Mouse (Mus musculus): Measurements from ENCODE around the gene Ubl3. TPM values are rescaled to one million over a fixed set of nuclear protein-coding genes. Genes with fewer than 3 reads are reported as not detected.

Gene Ubl3
- polyA plus RNA-seq, 1 experiment = 185 TPM

DNA sequence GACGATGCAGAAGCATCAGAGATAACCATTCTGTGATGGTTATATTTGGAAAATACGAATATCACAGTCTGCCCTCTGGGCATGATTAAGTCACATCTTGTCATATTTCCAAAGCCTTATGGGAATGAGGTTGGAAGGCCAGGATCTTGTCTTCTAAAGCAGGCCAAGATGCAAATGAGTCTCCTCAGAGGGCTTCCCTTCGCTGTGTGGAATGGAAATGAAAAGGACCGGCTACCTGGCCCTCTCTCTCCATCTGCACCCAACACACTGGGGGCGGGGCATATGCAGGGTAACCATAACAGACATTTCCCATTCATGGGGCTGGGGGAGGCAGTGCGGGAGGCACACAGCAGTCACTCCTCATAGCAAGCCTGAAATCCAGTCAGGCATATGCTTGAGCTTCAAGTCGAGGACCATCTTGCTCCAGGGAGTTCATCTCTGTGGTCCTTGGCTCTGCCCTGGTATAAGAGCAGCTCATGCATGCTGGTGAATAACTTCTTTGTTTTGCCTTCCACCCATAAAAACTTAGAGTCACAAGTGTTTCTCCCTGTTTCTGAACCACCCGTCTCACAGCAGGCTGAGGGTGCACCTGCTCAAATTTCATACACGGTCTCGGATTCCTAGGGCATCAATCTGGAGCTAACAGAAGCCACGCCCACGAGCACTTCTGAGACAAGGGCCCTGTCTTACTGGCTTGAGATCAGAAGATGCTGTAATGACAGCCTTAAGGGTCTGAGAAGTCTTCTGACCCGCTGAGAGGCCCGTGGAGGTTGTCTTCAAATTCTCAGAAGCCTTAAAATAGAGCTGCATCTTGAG is 83.8 kb downstream of the Ubl3 start:
- no peak for TF ChIP-seq CTCF (IDR thresholded peaks at IDR 0.05; ENCODE audit: low read depth, low read length)
- TF ChIP-seq POLR2A (IDR thresholded peaks at IDR 0.05; ENCODE audit: borderline replicate concordance, low read depth, low read length) = no peak
- H3K27ac ChIP-seq (ENCODE audit: insufficient read depth, low read depth, low read length) = no peak overlapping the region
- H3K4me1 ChIP-seq (ENCODE audit: control insufficient read depth, insufficient read depth, low read length) = peaks cover 11% of the 10 kb centered on the region

DNA sequence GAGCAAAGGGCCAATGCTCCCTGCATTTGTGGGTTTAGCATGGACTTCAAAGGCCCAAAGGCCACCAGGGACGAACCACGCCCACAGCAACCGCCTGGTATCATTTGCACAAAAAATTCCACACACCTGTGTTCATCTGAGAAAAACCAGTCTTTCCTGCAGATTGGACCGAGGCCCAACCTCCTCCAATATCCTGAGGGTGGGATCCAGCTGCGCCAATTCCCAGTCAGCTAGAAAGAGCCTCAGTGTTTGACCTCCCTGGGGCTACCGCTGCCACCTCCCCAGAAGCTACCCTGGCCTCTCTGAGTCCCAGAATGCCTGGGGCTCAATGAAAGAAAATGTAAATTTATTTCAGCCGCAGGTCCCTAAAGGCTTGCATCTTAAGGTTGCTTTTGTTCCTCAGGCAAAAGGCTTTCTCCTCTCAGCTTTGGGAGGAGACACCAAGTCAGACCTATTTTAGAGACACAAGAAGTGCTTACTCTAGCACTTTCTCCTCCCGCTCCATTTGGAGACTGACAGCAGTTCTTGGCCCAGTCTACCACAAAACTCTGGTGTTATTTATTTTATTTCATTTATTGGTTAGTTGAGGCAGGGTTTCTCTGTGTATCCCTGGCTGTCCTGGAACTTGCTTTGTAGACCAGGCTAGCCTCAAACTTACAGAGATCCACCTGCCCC is 85.5 kb downstream of the Ubl3 start:
- no peak for TF ChIP-seq POLR2A (IDR thresholded peaks at IDR 0.05; ENCODE audit: borderline replicate concordance, low read depth, low read length)
- no peak for TF ChIP-seq CTCF (IDR thresholded peaks at IDR 0.05; ENCODE audit: low read depth, low read length)
- Histone ChIP-seq H3K4me3 (ENCODE audit: insufficient read depth, low read length) (no peak overlapping the region), H3K27ac (ENCODE audit: insufficient read depth, low read depth, low read length) (no peak overlapping the region), H3K4me1 (ENCODE audit: control insufficient read depth, insufficient read depth, low read length) (peaks cover 11% of the 10 kb centered on the region)

More for the DNA sequence above, 83.8 kb downstream of the Ubl3 start:
- no peak overlapping the region for H3K4me3 ChIP-seq (ENCODE audit: insufficient read depth, low read length)

GRCm38 (mm10) chr5:148466116-148466515 is 86.5 kb downstream of the Ubl3 start:
- peaks cover 11% of the 10 kb centered on the region for H3K4me1 ChIP-seq (ENCODE audit: control insufficient read depth, insufficient read depth, low read length)

DNA sequence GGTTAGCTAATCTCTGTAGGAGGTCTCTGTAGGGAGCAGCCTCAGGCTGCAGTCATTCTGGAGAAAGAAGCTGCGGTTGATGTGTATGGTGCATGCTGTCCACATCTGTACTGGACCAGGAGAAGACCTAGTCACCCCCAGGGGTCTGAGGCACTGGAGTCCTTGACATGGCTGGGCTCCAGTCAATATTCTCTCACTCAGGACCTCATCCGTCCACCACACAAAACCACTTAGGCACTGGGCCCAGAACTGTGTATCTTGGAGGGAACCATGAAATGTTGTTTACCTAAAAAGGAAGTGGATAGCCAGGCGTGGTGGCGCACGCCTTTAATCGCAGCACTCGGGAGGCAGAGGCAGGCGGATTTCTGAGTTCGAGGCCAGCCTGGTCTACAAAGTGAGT is 87.5 kb downstream of the Ubl3 start:
- Histone ChIP-seq H3K4me1 (ENCODE audit: control insufficient read depth, insufficient read depth, low read length) (peaks cover 11% of the 10 kb centered on the region), H3K4me3 (ENCODE audit: insufficient read depth, low read length) (no peak overlapping the region), H3K27ac (ENCODE audit: insufficient read depth, low read depth, low read length) (no peak overlapping the region)
- TF ChIP-seq CTCF (IDR thresholded peaks at IDR 0.05; ENCODE audit: low read depth, low read length) = no peak
- TF ChIP-seq POLR2A (IDR thresholded peaks at IDR 0.05; ENCODE audit: borderline replicate concordance, low read depth, low read length) = no peak

More at GRCm38 (mm10) chr5:148466116-148466515, 86.5 kb downstream of the Ubl3 start:
- H3K27ac ChIP-seq (ENCODE audit: insufficient read depth, low read depth, low read length) = no peak overlapping the region
- TF ChIP-seq POLR2A (IDR thresholded peaks at IDR 0.05; ENCODE audit: borderline replicate concordance, low read depth, low read length) (no peak), CTCF (IDR thresholded peaks at IDR 0.05; ENCODE audit: low read depth, low read length) (no peak)
- no peak overlapping the region for H3K4me3 ChIP-seq (ENCODE audit: insufficient read depth, low read length)

DNA sequence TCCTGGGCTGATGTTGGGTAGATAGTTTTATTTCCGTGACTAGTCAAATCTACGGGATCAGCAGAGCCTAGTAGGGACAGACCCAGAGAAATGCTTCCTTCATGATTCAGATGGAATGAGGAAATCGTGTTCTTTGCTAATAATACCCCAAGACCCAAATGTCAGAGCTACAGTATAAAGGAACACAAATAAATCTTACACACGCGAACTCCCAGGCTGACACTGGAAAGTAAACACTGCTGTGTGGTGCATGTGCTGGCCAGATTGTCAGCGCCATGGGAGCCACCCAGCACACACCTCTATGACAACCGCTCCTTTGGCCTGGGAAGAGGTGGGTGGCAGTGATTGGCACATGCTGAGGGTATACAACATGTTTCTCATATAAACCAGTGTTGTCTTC is 88.1 kb downstream of the Ubl3 start:
- peaks cover 11% of the 10 kb centered on the region for H3K4me1 ChIP-seq (ENCODE audit: control insufficient read depth, insufficient read depth, low read length)
- H3K27ac ChIP-seq (ENCODE audit: insufficient read depth, low read depth, low read length) = no peak overlapping the region
- no peak for TF ChIP-seq CTCF (IDR thresholded peaks at IDR 0.05; ENCODE audit: low read depth, low read length)
- TF ChIP-seq POLR2A (IDR thresholded peaks at IDR 0.05; ENCODE audit: borderline replicate concordance, low read depth, low read length) = no peak
- H3K4me3 ChIP-seq (ENCODE audit: insufficient read depth, low read length) = no peak overlapping the region

- Histone ChIP-seq H3K4me3 (ENCODE audit: insufficient read depth, low read length) (no peak overlapping the region), H3K4me1 (ENCODE audit: control insufficient read depth, insufficient read depth, low read length) (peaks cover 11% of the 10 kb centered on the region), H3K27ac (ENCODE audit: insufficient read depth, low read depth, low read length) (no peak overlapping the region)
- no peak for TF ChIP-seq POLR2A (IDR thresholded peaks at IDR 0.05; ENCODE audit: borderline replicate concordance, low read depth, low read length)
- TF ChIP-seq CTCF (IDR thresholded peaks at IDR 0.05; ENCODE audit: low read depth, low read length) = no peak
Measured at GRCm38 (mm10) chr5:148463783-148464294, 88.8 kb downstream of the Ubl3 start.

Other genes starting within 250 kb of the Ubl3 start
- 3.7 and 3.9 TPM in 2 replicates for gene Slc7a1, start 152.9 kb downstream of the Ubl3 start, polyA plus RNA-seq (2012; ENCODE audit: insufficient read depth, insufficient read length, missing spikeins)